Mouse (Mus musculus) lung, embryonic 14.5 days (tissue): ENCODE measurements around the gene Med15. TPM values are rescaled to one million over a fixed set of nuclear protein-coding genes. Genes with fewer than 3 reads are reported as not detected.
A peak's percentile ranks its signal among the peaks of the same experiment; 100 is the strongest.

Experiments used
- ATAC-seq: fragments of 200-750 bp; cut with Nextera tagmentation; 2 replicates; pipeline ENCODE4 v1.8.0; 2017; ENCODE audit warnings: mild to moderate bottlenecking, moderate TSS enrichment, moderate library complexity; ENCODE audit not compliant: insufficient read depth
- DNase-seq: peaks from one replicate; pipeline ENCODE4 v3.0.0-alpha.2; 2015
- H3K27ac ChIP-seq: fragments of 300-500 bp; sonication (generic); 2 replicates; pipeline ENCODE4 v1.5.1; 2014; ENCODE audit warnings: low read depth, mild to moderate bottlenecking, moderate library complexity
- H3K27me3 ChIP-seq: fragments of 300-500 bp; sonication (generic); 2 replicates; pipeline ENCODE4 v1.6.1; 2014; ENCODE audit warnings: low read length, control low read depth; ENCODE audit not compliant: insufficient read depth
- H3K36me3 ChIP-seq: fragments of 300-500 bp; sonication (generic); 2 replicates; pipeline ENCODE4 v1.6.1; 2014; ENCODE audit warnings: control low read depth; ENCODE audit not compliant: insufficient read depth
- H3K4me1 ChIP-seq: fragments of 300-500 bp; sonication (generic); 2 replicates; pipeline ENCODE4 v1.6.1; 2014; ENCODE audit warnings: antibody characterized with exemption, control low read depth; ENCODE audit not compliant: insufficient read depth
- H3K4me2 ChIP-seq: fragments of 300-500 bp; sonication (generic); 2 replicates; pipeline ENCODE4 v1.6.1; 2014; ENCODE audit warnings: mild to moderate bottlenecking
- H3K4me3 ChIP-seq: fragments of 300-500 bp; sonication (generic); 2 replicates; pipeline ENCODE4 v1.5.1; 2014; ENCODE audit warnings: low read depth, low read length
- H3K9ac ChIP-seq: fragments of 300-500 bp; sonication (generic); 2 replicates; pipeline ENCODE4 v1.6.1; 2014
- H3K9me3 ChIP-seq: fragments of 300-500 bp; sonication (generic); 2 replicates; pipeline ENCODE4 v1.6.1; 2016; ENCODE audit warnings: low read depth, low read length, control low read depth
- CTCF ChIP-seq: IDR thresholded peaks from 2 replicates; pipeline ENCODE4 v1.5.1; 2016; ENCODE audit warnings: antibody characterized with exemption, low read depth
- WGBS: fragments of 180-500 bp; shearing (Covaris S2); extraction: QIAGEN DNeasy Blood & Tissue Kit; methylation state at CpG from one replicate; pipeline ENCODE4 v1.1.7; 2014; 5-methylcytosine and 5-hydroxymethylcytosine counted together
- polyA plus RNA-seq: library from polyadenylated mRNA; unstranded; fragments of >200 nt; fragmentation: Nextera tagmentation; extraction: Ambion mirVana; gene quantifications from 2 replicates; pipeline ENCODE4 v1.2.1, GENCODE M21; 2014

Gene Med15
- polyA plus RNA-seq, 1 experiment from 2014 or later = 46.0 TPM

- no peak overlapping the region for H3K4me2 ChIP-seq
- WGBS = 87% methylated on average over 4 of the region's 4 CpGs
- H3K4me1 ChIP-seq = no peaks in the 10 kb centered on the region; the same call in 1 of the 2 replicates
- H3K27ac ChIP-seq = no peak overlapping the region
- peaks cover 47% of the 10 kb centered on the region for H3K36me3 ChIP-seq
- DNase-seq (no peak), ATAC-seq (no peak)
- no peaks in the 10 kb centered on the region for H3K9me3 ChIP-seq
- H3K4me3 ChIP-seq = no peak overlapping the region
- H3K27me3 ChIP-seq = no peaks in the 10 kb centered on the region
- H3K9ac ChIP-seq = no peak overlapping the region
- TF ChIP-seq CTCF = no peak
Measured at GRCm38 (mm10) chr16:17643437-17643990, 89.2 kb downstream of the Med15 start.

GRCm38 (mm10) chr16:17642311-17642710 is 90.4 kb downstream of the Med15 start:
- ATAC-seq = no peak
- Histone ChIP-seq H3K4me1 (no peaks in the 10 kb centered on the region; the same call in 1 of the 2 replicates), H3K36me3 (peaks cover 59% of the 10 kb centered on the region), H3K4me2 (no peak overlapping the region), H3K9me3 (no peaks in the 10 kb centered on the region), H3K4me3 (no peak overlapping the region), H3K9ac (no peak overlapping the region), H3K27ac (no peak overlapping the region), H3K27me3 (no peaks in the 10 kb centered on the region)
- no peak for TF ChIP-seq CTCF
- 87% methylated on average over 8 of the region's 8 CpGs for WGBS
- DNase-seq = no peak

- no peak for TF ChIP-seq CTCF
- WGBS = 82% methylated on average over 6 of the region's 6 CpGs
- H3K9me3 ChIP-seq = no peaks in the 10 kb centered on the region
- no peak overlapping the region for H3K27ac ChIP-seq
- H3K36me3 ChIP-seq = peaks cover 63% of the 10 kb centered on the region
- no peaks in the 10 kb centered on the region for H3K4me1 ChIP-seq
- H3K9ac ChIP-seq = no peak overlapping the region
- H3K4me3 ChIP-seq = no peak overlapping the region
- no peaks in the 10 kb centered on the region for H3K27me3 ChIP-seq
- ATAC-seq = no peak
- H3K4me2 ChIP-seq = no peak overlapping the region
- DNase-seq = no peak
Measured at GRCm38 (mm10) chr16:17641301-17641700, 91.4 kb downstream of the Med15 start.

GRCm38 (mm10) chr16:17640706-17641105 is 92.0 kb downstream of the Med15 start:
- Histone ChIP-seq H3K4me1 (no peaks in the 10 kb centered on the region), H3K36me3 (peaks cover 68% of the 10 kb centered on the region), H3K9me3 (no peaks in the 10 kb centered on the region), H3K9ac (no peak overlapping the region), H3K27me3 (no peaks in the 10 kb centered on the region), H3K27ac (no peak overlapping the region), H3K4me2 (no peak overlapping the region), H3K4me3 (no peak overlapping the region)
- no peak for DNase-seq
- ATAC-seq = no peak
- WGBS = 88% methylated on average over 9 of the region's 9 CpGs
- no peak for TF ChIP-seq CTCF

GRCm38 (mm10) chr16:17639951-17640350 is 92.7 kb downstream of the Med15 start:
- no peaks in the 10 kb centered on the region for H3K4me1 ChIP-seq
- WGBS = 90% methylated on average over 6 of the region's 6 CpGs
- no peak for DNase-seq
- H3K36me3 ChIP-seq = peaks cover 75% of the 10 kb centered on the region
- H3K27ac ChIP-seq = no peak overlapping the region
- no peak for ATAC-seq
- no peak overlapping the region for H3K9ac ChIP-seq
- no peak for TF ChIP-seq CTCF
- no peaks in the 10 kb centered on the region for H3K27me3 ChIP-seq
- H3K9me3 ChIP-seq = no peaks in the 10 kb centered on the region
- H3K4me3 ChIP-seq = no peak overlapping the region
- no peak overlapping the region for H3K4me2 ChIP-seq

GRCm38 (mm10) chr16:17639081-17639480 is 93.6 kb downstream of the Med15 start:
- no peak for TF ChIP-seq CTCF
- Histone ChIP-seq H3K36me3 (peaks cover 82% of the 10 kb centered on the region), H3K4me1 (no peaks in the 10 kb centered on the region), H3K27me3 (no peaks in the 10 kb centered on the region), H3K9ac (no peak overlapping the region), H3K4me3 (no peak overlapping the region), H3K27ac (no peak overlapping the region), H3K9me3 (no peaks in the 10 kb centered on the region), H3K4me2 (no peak overlapping the region)
- 90% methylated on average over 3 of the region's 3 CpGs for WGBS
- ATAC-seq (no peak), DNase-seq (no peak)

GRCm38 (mm10) chr16:17638036-17638628 is 94.6 kb downstream of the Med15 start:
- Histone ChIP-seq H3K27me3 (no peaks in the 10 kb centered on the region), H3K9ac (no peak overlapping the region), H3K9me3 (no peaks in the 10 kb centered on the region), H3K4me1 (no peaks in the 10 kb centered on the region), H3K36me3 (peaks cover 88% of the 10 kb centered on the region), H3K27ac (no peak overlapping the region), H3K4me2 (no peak overlapping the region), H3K4me3 (no peak overlapping the region)
- ATAC-seq (peak; percentile 25; the same call in 1 of the 2 replicates), DNase-seq (no peak)
- TF ChIP-seq CTCF = no peak
- 91% methylated on average over 9 of the region's 9 CpGs for WGBS
